In genomic region chr13:110968507-110968905, GRCm38 (mm10) we compare ENCODE assay signal across 9 mouse cellular contexts.
A peak's percentile ranks its signal among the peaks of the same experiment; 100 is the strongest.
DNase-seq lines count a peak whose midpoint lies in the region; ATAC-seq and TF ChIP-seq lines count a peak whose summit lies in the region.
"Had no signal": no experiment of that assay in that cellular context is flagged by ENCODE, and none has a peak within 500 bp of the region (broad histone marks: within the 10 kb centered on the region; RNA-seq: fewer than 3 reads in every experiment).

No protein-coding gene starts in this region.

- no peak for DNase-seq in forebrain, embryonic 11.5 days (ENCODE audit: low spot score)
- no peak for DNase-seq in forebrain, embryonic 10.5 days (ENCODE audit: extremely low spot score, low spot score)
- peak; percentile 37 for DNase-seq in 3T3-L1 (ENCODE audit: low read depth, low spot score)
- peak; percentile 3 for DNase-seq in embryo, embryonic 9.5 days (ENCODE audit: extremely low spot score)
- DNase-seq in heart, postnatal 0 days (ENCODE audit: low spot score): peak; percentile 50
- DNase-seq in lung, postnatal 4 days: peak; percentile 32 to 34
- DNase-seq in thymus, adult 2 months: no peak
- no peak for DNase-seq in layer of hippocampus, adult 9-10 months (ENCODE audit: low spot score)

- no peaks in the 10 kb centered on the region for H3K36me3 ChIP-seq in forebrain, embryonic 11.5 days (ENCODE audit: control insufficient read depth, insufficient read depth, low read length)
- H3K36me3 ChIP-seq in forebrain, embryonic 10.5 days (replicated peaks): no peaks in the 10 kb centered on the region
- no peaks in the 10 kb centered on the region for H3K36me3 ChIP-seq in heart, postnatal 0 days (replicated peaks; ENCODE audit: control insufficient read depth, insufficient read depth, low read length)
- no peaks in the 10 kb centered on the region for H3K36me3 ChIP-seq in thymus, adult 2 months (ENCODE audit: control insufficient read depth, insufficient read depth, low read length)
- H3K36me3 ChIP-seq: limb, embryonic 12.5 days had no signal

- no peaks in the 10 kb centered on the region for H3K9me3 ChIP-seq in forebrain, embryonic 11.5 days (ENCODE audit: control insufficient read depth, low read length)
- no peaks in the 10 kb centered on the region for H3K9me3 ChIP-seq in forebrain, embryonic 10.5 days
- H3K9me3 ChIP-seq in heart, postnatal 0 days (replicated peaks; ENCODE audit: control insufficient read depth, low read length): no peaks in the 10 kb centered on the region
- H3K9me3 ChIP-seq: limb, embryonic 12.5 days had no signal

- H3K4me3 ChIP-seq in forebrain, embryonic 11.5 days (ENCODE audit: low read depth, low read length): no peak overlapping the region
- H3K4me3 ChIP-seq in forebrain, embryonic 10.5 days: no peak overlapping the region
- no peak overlapping the region for H3K4me3 ChIP-seq in heart, postnatal 0 days (ENCODE audit: low read depth, low read length)
- H3K4me3 ChIP-seq in thymus, adult 2 months (ENCODE audit: control insufficient read depth, insufficient read depth, low read length): no peak overlapping the region
- H3K4me3 ChIP-seq: limb, embryonic 12.5 days had no signal

- no peak overlapping the region for H3K4me2 ChIP-seq in forebrain, embryonic 11.5 days (ENCODE audit: low read depth, low read length, severe bottlenecking)
- no peak overlapping the region for H3K4me2 ChIP-seq in heart, postnatal 0 days (ENCODE audit: low read depth, low read length)
- H3K4me2 ChIP-seq: limb, embryonic 12.5 days had no signal

- TF ChIP-seq EP300 in heart, postnatal 0 days (IDR thresholded peaks at IDR 0.05; ENCODE audit: low read depth): no peak

- H3K4me1 ChIP-seq in forebrain, embryonic 11.5 days (replicated peaks; ENCODE audit: control insufficient read depth, insufficient read depth, low read length): no peaks in the 10 kb centered on the region
- peaks cover 10% of the 10 kb centered on the region for H3K4me1 ChIP-seq in forebrain, embryonic 10.5 days
- H3K4me1 ChIP-seq in heart, postnatal 0 days (ENCODE audit: control insufficient read depth, insufficient read depth): peaks cover 14% of the 10 kb centered on the region; the same call in 1 of the 2 replicates
- H3K4me1 ChIP-seq in thymus, adult 2 months (replicated peaks; ENCODE audit: control insufficient read depth, insufficient read depth, low read length): no peaks in the 10 kb centered on the region

- no peak for TF ChIP-seq POLR2A in thymus, adult 2 months (IDR thresholded peaks at IDR 0.05; ENCODE audit: control insufficient read depth, extremely low read depth, insufficient read depth, low read length, poor library complexity)

- TF ChIP-seq CTCF in heart, postnatal 0 days (IDR thresholded peaks at IDR 0.05; ENCODE audit: low read depth): peak; percentile 41
- no peak for TF ChIP-seq CTCF in thymus, adult 2 months (IDR thresholded peaks at IDR 0.05; ENCODE audit: borderline replicate concordance, control insufficient read depth, extremely low read depth, insufficient read depth, low read length, poor library complexity)

- 46% methylated on average over 7 of the region's 7 CpGs for WGBS in forebrain, embryonic 11.5 days
- WGBS in forebrain, embryonic 10.5 days: 52% methylated on average over 7 of the region's 7 CpGs
- 23% methylated on average over 7 of the region's 7 CpGs for WGBS in heart, postnatal 0 days
- 81% methylated on average over 7 of the region's 7 CpGs for WGBS in thymus, adult 2 months

- H3K27me3 ChIP-seq in forebrain, embryonic 11.5 days (ENCODE audit: control insufficient read depth, insufficient read depth, low read length): no peaks in the 10 kb centered on the region
- no peaks in the 10 kb centered on the region for H3K27me3 ChIP-seq in forebrain, embryonic 10.5 days (ENCODE audit: poor library complexity, severe bottlenecking)
- H3K27me3 ChIP-seq in heart, postnatal 0 days (ENCODE audit: control insufficient read depth, insufficient read depth, low read length): no peaks in the 10 kb centered on the region
- no peaks in the 10 kb centered on the region for H3K27me3 ChIP-seq in thymus, adult 2 months (ENCODE audit: control insufficient read depth, insufficient read depth, low read length)
- H3K27me3 ChIP-seq: limb, embryonic 12.5 days had no signal

- peak; percentile 31 for ATAC-seq in forebrain, embryonic 11.5 days (replicated peaks; ENCODE audit: low FRiP score)
- peak; percentile 73 for ATAC-seq in heart, postnatal 0 days (ENCODE audit: insufficient read depth, low read depth)

- no peak overlapping the region for H3K9ac ChIP-seq in forebrain, embryonic 11.5 days (ENCODE audit: low read length)
- no peak overlapping the region for H3K9ac ChIP-seq in heart, postnatal 0 days (replicated peaks; ENCODE audit: low read depth, low read length)
- H3K9ac ChIP-seq: limb, embryonic 12.5 days had no signal

- no peak overlapping the region for H3K27ac ChIP-seq in forebrain, embryonic 11.5 days (ENCODE audit: low read depth, low read length)
- no peak overlapping the region for H3K27ac ChIP-seq in forebrain, embryonic 10.5 days
- H3K27ac ChIP-seq in heart, postnatal 0 days (ENCODE audit: low read depth): no peak overlapping the region
- no peak overlapping the region for H3K27ac ChIP-seq in thymus, adult 2 months (ENCODE audit: control insufficient read depth, insufficient read depth, low read length)
- H3K27ac ChIP-seq: limb, embryonic 12.5 days had no signal

Comparison
In these comparisons a context has a peak if more than half of its experiments do, and no peak if none do; other contexts are left out.
1. DNase-seq: peak in 3T3-L1 (single experiment), embryo, embryonic 9.5 days (single experiment), heart, postnatal 0 days (single experiment) and lung, postnatal 4 days (2 of 2); none in forebrain, embryonic 11.5 days (single experiment), forebrain, embryonic 10.5 days (single experiment), thymus, adult 2 months (single experiment) and layer of hippocampus, adult 9-10 months (single experiment).